Mouse (Mus musculus) C2C12 (cell line): ENCODE results near the gene Fads6. TPM values are rescaled to one million over a fixed set of nuclear protein-coding genes. Genes with fewer than 3 reads are reported as not detected.

ENCODE experiments used
- H3K27me3 ChIP-seq: one replicate; pipeline ENCODE4 v1.6.1; 2011; ENCODE audit not compliant: control insufficient read depth, insufficient read depth, insufficient read length
- H3K36me3 ChIP-seq: one replicate; pipeline ENCODE4 v1.6.1; 2011; ENCODE audit not compliant: control insufficient read depth, insufficient read depth
- H3K4me3 ChIP-seq: one replicate; pipeline ENCODE4 v1.5.1; 2011; ENCODE audit warnings: mild to moderate bottlenecking, control low read depth; ENCODE audit not compliant: poor library complexity, insufficient read depth, severe bottlenecking
- H3K79me2 ChIP-seq: one replicate; pipeline ENCODE4 v1.6.1; 2011; ENCODE audit not compliant: control insufficient read depth, insufficient read depth
- H3K79me3 ChIP-seq: one replicate; pipeline ENCODE4 v1.6.1; 2011; ENCODE audit warnings: low read depth, control low read depth
- H3ac ChIP-seq: one replicate; pipeline ENCODE3; 2011; ENCODE audit warnings: low read depth; ENCODE audit not compliant: control insufficient read depth, insufficient read length
- CEBPB ChIP-seq: IDR thresholded peaks from one replicate; pipeline ENCODE4 v1.6.1; 2011; ENCODE audit warnings: low read depth, mild to moderate bottlenecking, control low read depth, moderate library complexity
- CTCF ChIP-seq: IDR thresholded peaks from one replicate; pipeline ENCODE4 v1.5.1; 2011; ENCODE audit not compliant: control insufficient read depth, insufficient read depth, insufficient read length
- FOSL1 ChIP-seq: IDR thresholded peaks from one replicate; pipeline ENCODE4 v1.8.0; 2011; ENCODE audit warnings: mild to moderate bottlenecking, low read length; ENCODE audit not compliant: poor library complexity, insufficient read depth, severe bottlenecking
- MAX ChIP-seq: IDR thresholded peaks from one replicate; pipeline ENCODE4 v1.6.1; 2011; ENCODE audit warnings: mild to moderate bottlenecking, control low read depth
- MYOD1 ChIP-seq: IDR thresholded peaks from one replicate; pipeline ENCODE4 v1.6.1; 2011; ENCODE audit warnings: low read depth; ENCODE audit not compliant: control insufficient read depth, insufficient read length
- MYOG ChIP-seq: IDR thresholded peaks from one replicate; pipeline ENCODE4 v1.6.1; 2011; ENCODE audit not compliant: control insufficient read depth, insufficient read length; ENCODE audit errors: extremely low read depth
- USF1 ChIP-seq: IDR thresholded peaks from one replicate; pipeline ENCODE4 v1.6.1; 2011; ENCODE audit warnings: low read depth, mild to moderate bottlenecking, control low read depth, moderate library complexity
- long read RNA-seq, 2 experiments: library from polyadenylated mRNA; unstranded; transcript quantifications; one replicate each; pipeline ENCODE4 v2.0.0; 2019 to 2020
- polyA plus RNA-seq: library from polyadenylated mRNA; unstranded; fragments of >200 nt; fragmentation: generic; extraction: Trizol; gene quantifications from one replicate; pipeline ENCODE4 v1.2.1, GENCODE M21; 2012; ENCODE audit warnings: missing spikeins

Gene Fads6
- 0.21 TPM for polyA plus RNA-seq
- long read RNA-seq, experiment 1: 0 reads
- long read RNA-seq, experiment 2: 0 reads

DNA sequence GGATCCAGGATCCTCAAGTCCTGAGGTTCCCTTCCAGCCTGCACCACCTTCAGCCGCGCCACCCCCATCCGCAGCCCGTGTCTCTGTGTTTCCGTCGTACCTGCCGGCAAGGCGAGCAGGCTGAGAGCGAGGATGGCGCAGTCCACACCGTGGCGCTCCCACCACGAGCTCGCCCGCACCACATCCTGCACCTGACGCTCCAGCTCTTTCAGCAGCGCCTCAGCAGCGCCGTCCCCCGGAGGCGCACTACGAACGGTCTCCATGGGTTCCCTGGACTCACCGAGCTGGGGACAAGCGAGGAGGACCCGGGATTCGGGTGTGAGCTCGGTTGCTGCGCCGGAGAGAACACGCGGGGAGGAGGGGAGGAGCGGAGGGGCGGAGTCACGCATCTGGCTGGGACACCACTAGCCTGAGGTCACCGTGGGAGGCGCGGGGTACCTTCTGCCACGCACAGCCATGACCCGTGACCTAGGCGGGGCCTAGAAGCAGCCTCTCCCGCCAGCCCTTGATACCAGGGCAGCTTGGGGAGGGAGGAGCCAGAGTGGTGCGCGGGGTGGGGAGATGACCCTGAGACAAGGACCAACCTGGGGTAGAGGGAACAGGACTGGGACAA lies at the start of gene Fads6:
Gene Fads6 (minus strand): TSS at position 450 of the 613 bp plus-strand sequence.
- no peak within 1 kb of the TSS for H3ac ChIP-seq
- no peak within 1 kb of the TSS for H3K4me3 ChIP-seq
- H3K27me3 ChIP-seq: no peaks in the 10 kb centered on the region
- no peaks in the 10 kb centered on the region for H3K36me3 ChIP-seq
- H3K79me2 ChIP-seq: no peaks in the 10 kb centered on the region
- no peak for TF ChIP-seq MYOD1
- H3K79me3 ChIP-seq: no peaks in the 10 kb centered on the region

GRCm38 (mm10) chr11:115345515-115345914 lies 48.1 kb upstream of the Fads6 start:
- Histone ChIP-seq H3K27me3 (peaks cover 16% of the 10 kb centered on the region), H3ac (no peak overlapping the region), H3K36me3 (no peaks in the 10 kb centered on the region), H3K79me2 (no peaks in the 10 kb centered on the region), H3K79me3 (no peaks in the 10 kb centered on the region), H3K4me3 (no peak overlapping the region)
- TF ChIP-seq MYOD1 (no peak), CTCF (no peak), MAX (no peak), FOSL1 (no peak), MYOG (no peak), USF1 (no peak), CEBPB (no peak)

DNA sequence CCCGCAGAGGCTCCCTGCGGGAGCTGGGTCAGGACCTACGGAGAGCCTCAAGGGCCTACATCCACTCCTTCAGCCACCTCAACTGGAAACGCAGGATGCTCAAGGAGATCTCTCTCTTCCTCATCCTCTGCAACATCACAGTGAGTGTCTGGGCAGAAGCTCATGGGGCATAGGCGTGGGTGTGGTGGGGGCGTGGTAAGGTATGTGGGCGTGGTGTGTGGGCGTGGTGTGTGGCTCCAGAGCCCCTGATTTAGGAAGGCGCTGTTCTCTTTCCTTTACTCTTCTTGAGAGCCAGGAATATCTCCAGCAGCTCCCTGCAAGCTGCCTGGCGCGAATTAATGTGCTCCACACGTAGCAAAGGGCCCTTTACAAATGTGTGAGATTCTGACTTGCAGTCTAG lies 47.5 kb upstream of the Fads6 start:
- Histone ChIP-seq H3K4me3 (no peak overlapping the region), H3K27me3 (peaks cover 21% of the 10 kb centered on the region), H3ac (no peak overlapping the region), H3K79me3 (no peaks in the 10 kb centered on the region), H3K79me2 (no peaks in the 10 kb centered on the region), H3K36me3 (no peaks in the 10 kb centered on the region)
- TF ChIP-seq USF1 (no peak), MAX (no peak), CTCF (no peak), CEBPB (no peak), MYOG (no peak), FOSL1 (no peak), MYOD1 (no peak)

DNA sequence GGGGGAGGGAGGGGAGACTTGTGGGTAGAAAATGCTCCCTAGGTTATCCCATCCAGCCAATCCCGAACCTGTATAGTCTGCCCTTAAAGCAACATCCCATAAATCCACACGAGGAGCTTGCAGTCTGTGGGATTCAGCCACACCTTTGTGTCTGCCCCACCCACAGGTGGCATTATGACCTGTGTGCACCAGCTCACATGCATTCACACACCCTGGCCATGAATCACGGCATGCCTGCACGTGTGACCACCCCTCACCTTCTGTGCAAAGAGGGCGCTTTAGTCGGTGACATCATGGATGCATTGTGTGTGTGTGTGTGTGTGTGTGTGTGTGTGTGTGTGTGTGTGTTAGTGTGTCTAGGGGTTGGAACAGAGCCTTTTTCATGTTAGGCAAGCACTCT lies 44.4 kb upstream of the Fads6 start:
- H3K4me3 ChIP-seq: no peak overlapping the region
- H3ac ChIP-seq: no peak overlapping the region
- no peaks in the 10 kb centered on the region for H3K36me3 ChIP-seq
- H3K79me2 ChIP-seq: no peaks in the 10 kb centered on the region
- TF ChIP-seq MYOG: no peak
- TF ChIP-seq CTCF: no peak
- no peak for TF ChIP-seq USF1
- no peak for TF ChIP-seq FOSL1
- no peak for TF ChIP-seq MYOD1
- peaks cover 38% of the 10 kb centered on the region for H3K27me3 ChIP-seq
- no peaks in the 10 kb centered on the region for H3K79me3 ChIP-seq

DNA sequence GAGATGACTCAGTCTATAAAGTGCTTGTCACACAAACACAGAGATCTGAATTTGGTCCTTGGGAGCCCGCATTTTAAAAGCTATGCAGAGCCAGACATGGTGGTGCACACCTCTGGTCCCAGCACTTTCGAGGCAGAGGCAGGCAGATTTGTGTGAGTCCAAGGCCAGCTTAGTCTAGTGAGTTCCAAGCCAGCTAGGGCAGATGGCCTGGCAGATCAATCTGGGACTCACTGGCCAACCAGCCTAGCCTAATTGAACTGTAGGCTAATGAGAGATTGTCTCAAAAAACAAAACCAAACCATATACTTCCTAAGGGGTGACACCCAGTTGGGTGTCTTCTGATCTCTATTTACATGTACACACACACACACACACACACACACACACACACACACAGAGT lies 43.8 kb upstream of the Fads6 start:
- TF ChIP-seq CTCF (no peak), CEBPB (no peak), FOSL1 (no peak), MYOD1 (no peak)

DNA sequence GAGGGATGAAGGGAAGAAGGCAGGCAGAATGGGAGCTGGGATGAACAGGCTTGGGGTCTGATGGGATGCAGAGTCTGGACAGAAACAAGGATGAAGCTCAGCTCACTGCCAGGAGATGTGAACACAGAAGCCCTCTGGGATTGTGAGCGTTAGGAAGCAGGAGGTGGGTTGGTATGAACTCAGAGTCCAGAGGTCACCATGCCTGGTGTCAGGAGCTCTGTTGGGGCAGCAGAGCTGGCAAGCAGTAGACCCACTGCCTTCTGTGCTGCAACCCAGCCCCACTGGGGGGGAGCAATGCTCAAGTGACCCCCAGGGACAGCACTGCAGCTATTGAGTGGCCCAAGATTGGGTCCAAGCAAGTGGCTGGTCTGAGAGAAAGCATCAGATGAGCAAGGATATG lies 40.4 kb upstream of the Fads6 start:
- no peak overlapping the region for H3K4me3 ChIP-seq
- H3ac ChIP-seq: no peak overlapping the region
- H3K79me3 ChIP-seq: no peaks in the 10 kb centered on the region
- no peaks in the 10 kb centered on the region for H3K79me2 ChIP-seq
- no peak for TF ChIP-seq CTCF
- no peak for TF ChIP-seq FOSL1
- no peak for TF ChIP-seq CEBPB
- no peak for TF ChIP-seq MYOD1
- no peak for TF ChIP-seq USF1
- TF ChIP-seq MAX: no peak
- TF ChIP-seq MYOG: no peak
- H3K36me3 ChIP-seq: no peaks in the 10 kb centered on the region
- peaks cover 64% of the 10 kb centered on the region for H3K27me3 ChIP-seq

More for the DNA sequence above, 43.8 kb upstream of the Fads6 start:
- Histone ChIP-seq H3K27me3 (peaks cover 38% of the 10 kb centered on the region), H3ac (no peak overlapping the region), H3K36me3 (no peaks in the 10 kb centered on the region), H3K79me3 (no peaks in the 10 kb centered on the region), H3K79me2 (no peaks in the 10 kb centered on the region), H3K4me3 (no peak overlapping the region)
